Mouse (Mus musculus) heart, adult 2 months (tissue): ENCODE results near the gene Serpinb9. TPM values are rescaled to one million over a fixed set of nuclear protein-coding genes. Genes with fewer than 3 reads are reported as not detected.

Experiments
- DNase-seq, 2 experiments: peaks; one replicate each; pipeline ENCODE4 v3.0.0; 2021
- H3K27ac ChIP-seq: fragments of 200-600 bp; 2 replicates; pipeline ENCODE4 v1.8.1; 2022
- H3K27me3 ChIP-seq: fragments of 200-500 bp; 2 replicates; pipeline ENCODE4 v1.6.1; 2012; ENCODE audit warnings: mild to moderate bottlenecking, low read length, inconsistent platforms, mixed read lengths; ENCODE audit not compliant: control insufficient read depth, insufficient read depth
- H3K36me3 ChIP-seq: fragments of 200-500 bp; 2 replicates; pipeline ENCODE4 v1.6.1; 2012; ENCODE audit warnings: low read length, inconsistent platforms; ENCODE audit not compliant: control insufficient read depth, insufficient read depth
- H3K4me1 ChIP-seq: fragments of 200-500 bp; 2 replicates; pipeline ENCODE4 v1.6.1; 2011; ENCODE audit warnings: low read length; ENCODE audit not compliant: control insufficient read depth, insufficient read depth
- H3K4me3 ChIP-seq: fragments of 200-600 bp; 2 replicates; pipeline ENCODE4 v1.8.1; 2022
- H3K79me2 ChIP-seq: fragments of 200-500 bp; replicated peaks from 2 replicates; pipeline ENCODE4 v1.6.1; 2012; ENCODE audit warnings: mild to moderate bottlenecking, inconsistent platforms, low read length, moderate library complexity, mixed read lengths; ENCODE audit not compliant: control insufficient read depth, insufficient read depth
- H3K9ac ChIP-seq: fragments of 200-500 bp; 2 replicates; pipeline ENCODE4 v1.6.1; 2012; ENCODE audit warnings: low read depth, mild to moderate bottlenecking, control low read depth, inconsistent platforms, low read length, mixed read lengths
- CTCF ChIP-seq: fragments of 200-600 bp; IDR thresholded peaks from 2 replicates; pipeline ENCODE4 v1.8.1; 2022; ENCODE audit warnings: antibody characterized with exemption, mild to moderate bottlenecking, moderate library complexity
- EP300 ChIP-seq: fragments of 200-500 bp; IDR thresholded peaks from 2 replicates; pipeline ENCODE4 v1.6.1; 2011; ENCODE audit warnings: low read depth, low read length, control low read depth; ENCODE audit not compliant: insufficient read depth
- POLR2A ChIP-seq: fragments of 200-500 bp; IDR thresholded peaks from 2 replicates; pipeline ENCODE4 v1.6.1; 2011; ENCODE audit warnings: mild to moderate bottlenecking, low read depth, low read length, control low read depth; ENCODE audit not compliant: insufficient read depth
- WGBS: fragments of 180-500 bp; shearing (Covaris S2); methylation state at CpG from one replicate; pipeline ENCODE4 v1.1.7; 2018; 5-methylcytosine and 5-hydroxymethylcytosine counted together
- intact Hi-C: fragments of 180-260 bp; cut with DNase I; formaldehyde crosslinking; loops from one replicate; pipeline ENCODE4 v1.15.1; 2025
- polyA plus RNA-seq: library from polyadenylated mRNA; depleted of rRNA; stranded (reverse); fragments of >200 nt; gene quantifications from 2 replicates; pipeline ENCODE4 v1.2.3, GENCODE M21; 2012
- total RNA-seq, 2 experiments: library from RNA; stranded (reverse); gene quantifications; 2 replicates each; pipeline ENCODE4 v1.2.3; 2021

The Serpinb9 gene
- total and polyA plus RNA-seq, 3 experiments: 6.0 to 9.3 (median 8.6) TPM

DNA sequence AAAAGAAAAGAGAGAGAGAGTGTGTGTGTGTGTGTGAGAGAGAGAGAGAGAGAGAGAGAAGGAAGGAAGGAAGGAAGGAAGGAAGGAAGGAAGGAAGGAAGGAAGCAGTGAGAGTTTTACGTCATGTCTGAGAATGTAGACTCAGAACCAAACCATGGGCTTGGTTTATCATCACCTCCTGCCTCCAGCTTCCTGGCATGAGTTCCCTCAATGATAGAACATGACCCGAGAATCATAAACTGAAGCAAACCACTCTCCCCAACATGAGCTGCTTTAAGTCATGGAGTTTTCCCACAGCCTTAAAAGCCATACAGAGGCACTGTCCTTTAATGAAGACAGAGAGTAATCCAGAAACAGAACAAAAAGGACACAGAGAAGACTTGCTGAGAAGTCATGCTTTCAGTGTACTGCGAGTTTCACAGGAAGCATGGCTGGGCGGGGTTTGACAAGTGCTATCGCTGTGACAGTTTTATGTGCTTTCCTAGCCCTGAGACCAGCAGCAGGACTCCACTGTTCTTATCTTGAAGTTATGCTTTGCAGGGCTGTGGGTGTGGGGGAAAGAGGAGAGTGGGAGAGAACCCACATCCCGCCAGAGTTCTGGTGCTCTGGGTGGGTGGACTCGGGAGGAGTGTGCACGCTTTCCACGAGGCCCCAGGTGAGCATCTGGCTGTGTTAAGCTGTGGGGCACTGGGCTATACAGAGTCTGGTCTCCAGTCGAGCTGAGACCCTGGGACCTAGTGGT, 9.7 kb upstream of the Serpinb9 start:
- no peak overlapping the region for H3K27ac ChIP-seq

DNA sequence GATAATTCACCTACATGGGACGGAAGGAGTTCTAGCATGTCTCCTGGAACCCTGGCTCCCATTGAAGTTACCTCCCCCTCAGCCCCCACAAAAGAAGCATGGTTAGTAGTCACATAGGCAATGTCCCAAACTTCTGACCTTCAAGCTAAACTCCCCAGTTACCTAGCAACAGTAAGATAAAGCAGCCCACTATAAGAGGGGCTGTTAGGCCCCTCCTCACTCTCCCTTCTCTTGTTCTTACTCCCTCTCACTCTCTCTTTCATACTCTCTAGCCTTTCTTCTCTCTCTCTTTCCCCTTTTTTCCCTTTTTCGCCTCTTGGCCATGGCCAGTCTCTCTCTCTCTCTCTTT, 9.2 kb upstream of the Serpinb9 start:
- Histone ChIP-seq H3K27me3 (no peaks in the 10 kb centered on the region), H3K4me3 (no peak overlapping the region), H3K27ac (no peak overlapping the region), H3K36me3 (no peaks in the 10 kb centered on the region), H3K9ac (no peak overlapping the region), H3K4me1 (peaks cover 5% of the 10 kb centered on the region), H3K79me2 (no peaks in the 10 kb centered on the region)
- intact Hi-C loops: no loop called here
- TF ChIP-seq POLR2A: no peak
- TF ChIP-seq CTCF: no peak
- no peak for TF ChIP-seq EP300
- no peak for DNase-seq
- 96% methylated on average over 2 of the region's 2 CpGs for WGBS

More for the DNA sequence above, 9.7 kb upstream of the Serpinb9 start:
- no peaks in the 10 kb centered on the region for H3K27me3 ChIP-seq
- H3K36me3 ChIP-seq: no peaks in the 10 kb centered on the region
- intact Hi-C loops: no loop called here
- no peak overlapping the region for H3K9ac ChIP-seq
- H3K4me3 ChIP-seq: no peak overlapping the region
- no peak for DNase-seq
- no peak for TF ChIP-seq POLR2A
- TF ChIP-seq CTCF: no peak
- TF ChIP-seq EP300: no peak
- H3K4me1 ChIP-seq: peaks cover 5% of the 10 kb centered on the region
- no peaks in the 10 kb centered on the region for H3K79me2 ChIP-seq
- WGBS: 50% methylated on average over 10 of the region's 10 CpGs

DNA sequence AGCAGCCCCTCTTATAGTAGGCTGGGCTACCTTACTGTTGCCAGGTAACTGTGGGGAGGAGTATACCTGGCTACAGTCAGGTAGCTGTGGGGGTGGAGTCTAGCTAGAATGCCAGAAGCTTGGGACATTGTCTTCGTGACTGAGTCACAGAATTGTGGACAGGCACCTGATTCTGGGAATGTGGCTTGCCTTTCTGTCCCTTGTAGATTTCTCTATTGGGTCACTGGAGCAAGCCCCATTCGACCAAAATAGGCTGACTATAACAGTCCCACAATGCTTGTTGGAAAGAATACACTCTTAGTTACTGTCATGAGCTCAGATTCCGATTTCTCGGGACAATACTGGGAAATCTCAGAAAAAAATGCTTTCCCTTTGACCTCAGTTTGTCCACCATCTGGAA, 8.0 kb upstream of the Serpinb9 start:
- Histone ChIP-seq H3K4me3 (no peak overlapping the region), H3K27ac (peak overlapping the region; percentile 32; the same call in 1 of the 2 replicates), H3K36me3 (no peaks in the 10 kb centered on the region), H3K27me3 (no peaks in the 10 kb centered on the region), H3K4me1 (peaks cover 5% of the 10 kb centered on the region), H3K79me2 (no peaks in the 10 kb centered on the region), H3K9ac (no peak overlapping the region)
- 43% methylated on average over 4 of the region's 4 CpGs for WGBS
- DNase-seq: no peak
- TF ChIP-seq EP300: no peak
- no peak for TF ChIP-seq POLR2A
- intact Hi-C loops: no loop called here

DNA sequence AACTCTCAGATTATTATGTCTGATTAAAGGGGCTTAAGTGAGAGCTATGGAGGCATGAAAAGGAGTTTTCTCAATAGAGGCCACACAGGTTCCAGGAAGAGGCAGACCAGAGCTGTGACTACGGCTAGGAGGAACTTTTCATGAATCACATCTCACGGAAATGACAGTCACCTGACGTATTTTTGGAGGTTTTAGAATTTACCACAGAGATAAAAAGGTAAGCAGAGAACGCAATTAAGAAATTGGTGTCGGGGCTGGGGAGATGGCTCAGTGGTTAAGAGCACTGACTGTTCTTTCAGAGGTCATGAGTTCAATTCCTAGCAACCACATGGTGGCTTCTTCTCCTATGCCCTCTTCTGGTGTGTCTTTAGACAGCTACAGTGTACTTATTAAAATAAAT, 1.7 kb upstream of the Serpinb9 start:
- no peak overlapping the region for H3K9ac ChIP-seq
- no peak overlapping the region for H3K4me3 ChIP-seq
- H3K4me1 ChIP-seq: peaks cover 10% of the 10 kb centered on the region
- H3K36me3 ChIP-seq: peaks cover 2% of the 10 kb centered on the region; the same call in 1 of the 2 replicates
- H3K27ac ChIP-seq: no peak overlapping the region
- intact Hi-C loops: loop anchor here (5.0 to 10.0 kb wide), 2 partner anchors 71 to 197 kb away; partner anchors contain the start of genes D930007J09Rik and Wrnip1
- no peaks in the 10 kb centered on the region for H3K27me3 ChIP-seq
- no peak for TF ChIP-seq CTCF
- no peak for TF ChIP-seq EP300
- TF ChIP-seq POLR2A: no peak
- 96% methylated on average over 5 of the region's 5 CpGs for WGBS
- DNase-seq: no peak
- H3K79me2 ChIP-seq: no peaks in the 10 kb centered on the region

DNA sequence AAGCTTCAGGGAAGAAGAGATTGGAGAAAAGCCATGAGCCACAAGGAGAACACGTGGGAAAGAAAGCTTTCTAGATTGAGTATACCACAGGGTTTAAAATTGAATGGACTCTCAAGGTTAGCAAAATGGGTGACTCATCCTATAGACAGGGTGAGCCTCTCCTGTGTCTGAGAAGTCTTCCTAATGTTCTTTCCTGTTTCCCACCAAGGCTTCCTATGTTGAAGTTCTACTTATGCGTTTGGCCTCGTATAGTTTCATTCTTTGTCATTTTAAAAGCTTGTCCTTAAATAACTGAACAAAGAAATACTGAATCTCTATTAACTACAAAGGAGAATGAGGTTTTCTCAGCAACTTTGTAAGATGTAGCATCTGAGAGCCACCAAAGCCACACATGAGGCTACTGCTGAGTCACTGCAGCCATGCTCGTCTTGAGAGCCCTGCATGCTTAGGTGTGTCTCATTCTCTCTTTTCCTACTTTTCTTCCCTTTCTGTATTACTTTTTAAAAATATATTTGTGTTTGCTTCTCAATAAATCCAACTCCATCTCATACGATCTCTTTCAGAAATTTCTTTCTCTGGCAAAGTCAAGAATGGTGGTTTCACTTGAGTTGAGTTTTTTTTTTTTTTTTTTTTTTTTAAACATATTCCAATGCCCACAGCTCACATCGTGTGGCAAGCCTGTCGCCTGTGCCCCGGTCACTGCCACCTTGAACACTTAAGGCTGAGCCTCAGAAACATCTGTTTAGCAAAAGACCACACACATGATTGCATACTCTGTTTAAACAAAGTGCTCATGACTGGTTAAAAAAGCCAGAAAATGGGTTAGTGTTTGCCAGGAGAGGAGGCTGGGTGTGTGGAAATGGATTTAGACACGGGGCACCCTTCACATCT, 718 bp downstream of the Serpinb9 start:
- intact Hi-C loops: loop anchor here (2.0 to 10.0 kb wide), 4 partner anchors 39 to 199 kb away; partner anchors contain the start of genes D930007J09Rik, Serpinb6b and Wrnip1
- peaks cover 10% of the 10 kb centered on the region for H3K4me1 ChIP-seq
- DNase-seq: no peak
- H3K4me3 ChIP-seq: peak overlapping the region; percentile 47
- H3K36me3 ChIP-seq: peaks cover 8% of the 10 kb centered on the region; the same call in 1 of the 2 replicates
- no peaks in the 10 kb centered on the region for H3K79me2 ChIP-seq
- WGBS: 32% methylated on average over 9 of the region's 9 CpGs
- peak overlapping the region; percentile 68 for H3K9ac ChIP-seq
- H3K27ac ChIP-seq: peak overlapping the region; percentile 97
- H3K27me3 ChIP-seq: no peaks in the 10 kb centered on the region
- TF ChIP-seq POLR2A (no peak), CTCF (no peak), EP300 (no peak)
